8 mouse cellular contexts compared by ENCODE assay signal in the genomic region with DNA sequence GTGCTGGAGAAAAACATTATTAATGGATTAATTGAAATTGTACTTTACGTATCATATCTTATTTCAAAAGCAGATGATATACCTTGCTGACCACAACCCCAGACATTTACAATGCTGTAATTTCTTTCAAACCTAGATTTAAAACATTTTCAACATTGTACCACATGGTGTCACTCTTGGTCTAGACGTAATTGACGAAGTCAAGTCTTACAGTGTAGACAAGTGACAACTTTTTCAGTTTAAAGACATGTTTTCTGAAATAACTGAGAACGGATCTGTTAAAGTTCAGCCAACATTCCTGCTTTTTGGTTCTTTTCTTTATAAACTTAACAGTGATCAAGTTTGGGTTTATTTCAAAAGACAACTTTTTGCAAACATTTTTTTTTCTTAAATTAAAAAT. TPM values are rescaled to one million over a fixed set of nuclear protein-coding genes. Genes with fewer than 3 reads are reported as not detected.
DNase-seq lines count a peak whose midpoint lies in the region; ATAC-seq and TF ChIP-seq lines count a peak whose summit lies in the region.
"Had no signal": no experiment of that assay in that cellular context is flagged by ENCODE, and none has a peak within 500 bp of the region (broad histone marks: within the 10 kb centered on the region; RNA-seq: fewer than 3 reads in every experiment).

No protein-coding gene starts in this region.

- no peak overlapping the region for H3K4me3 ChIP-seq in layer of hippocampus, adult 2 months
- H3K4me3 ChIP-seq in midbrain, embryonic 13.5 days (replicated peaks) = no peak overlapping the region

- peak; percentile 82 for TF ChIP-seq CTCF in layer of hippocampus, adult 2 months (conservative IDR thresholded peaks at IDR 0.05)

- ATAC-seq in midbrain, embryonic 13.5 days = peak; percentile 53; the same call in 1 of the 2 replicates
- ATAC-seq in CD4-positive, CD25-positive, alpha-beta regulatory T cell, adult 4 months = no peak

- no peaks in the 10 kb centered on the region for H3K27me3 ChIP-seq in midbrain, embryonic 13.5 days

- H3K36me3 ChIP-seq in midbrain, embryonic 13.5 days = no peaks in the 10 kb centered on the region

- H3K4me2 ChIP-seq in midbrain, embryonic 13.5 days (replicated peaks) = no peak overlapping the region

- H3K4me1 ChIP-seq in midbrain, embryonic 13.5 days (replicated peaks) = no peaks in the 10 kb centered on the region

- H3K27ac ChIP-seq in layer of hippocampus, adult 2 months = no peak overlapping the region
- no peak overlapping the region for H3K27ac ChIP-seq in midbrain, embryonic 13.5 days

- no peak overlapping the region for H3K9ac ChIP-seq in midbrain, embryonic 13.5 days (replicated peaks)

- 40% methylated on average over 4 of the region's 4 CpGs for WGBS in midbrain, embryonic 13.5 days

- no peaks in the 10 kb centered on the region for H3K9me3 ChIP-seq in midbrain, embryonic 13.5 days

- peak; percentile 10 to 26 for DNase-seq in layer of hippocampus, adult 2 months (ENCODE audit: low spot score in 2 of 2)
- no peak for DNase-seq in layer of hippocampus, postnatal 36 days
- peak; percentile 31 for DNase-seq in MEL-GATA-1-ER (ENCODE audit: extremely low read depth, low read depth)
- DNase-seq in c-Kit-positive CD71-negative TER-119-negative erythroid progenitor cells, embryonic 14.5 days (ENCODE audit: low read depth) = peak; percentile 12
- DNase-seq in adrenal gland, adult 18-20 months (ENCODE audit: low spot score in 2 of 2) = no peak
- DNase-seq: cerebellum, adult 8-10 months had no signal

RNA-seq across cellular contexts. Expression of a gene that starts 46.1 kb away (rescaled TPM):
- 1 to 10 TPM; 2.0 to 2.1 TPM for total RNA-seq in layer of hippocampus, adult 2 months (2021)
- 1 to 10 TPM; 1.8 to 2.7 TPM for total RNA-seq in layer of hippocampus, postnatal 36 days (2021)
- polyA plus RNA-seq in midbrain, embryonic 13.5 days (2015; fragmentation: Nextera tagmentation; extraction: Ambion mirVana) = 0.21 and 0.36 TPM in 2 replicates
- not detected for polyA plus RNA-seq in CD4-positive, CD25-positive, alpha-beta regulatory T cell, adult 4 months (2017; shearing (Covaris generic))
- total RNA-seq in adrenal gland, adult 18-20 months (2021) = 1 to 10 TPM; 2.4 to 3.2 TPM

Comparison
In these comparisons a context has a peak if more than half of its experiments do, and no peak if none do; other contexts are left out.
1. DNase-seq: peak in layer of hippocampus, adult 2 months (2 of 2), MEL-GATA-1-ER (single experiment) and c-Kit-positive CD71-negative TER-119-negative erythroid progenitor cells, embryonic 14.5 days (single experiment); none in layer of hippocampus, postnatal 36 days (0 of 2) and adrenal gland, adult 18-20 months (0 of 2).